Mouse (Mus musculus) lung, embryonic 16.5 days (tissue): ENCODE data around the gene Rpap3. TPM values are rescaled to one million over a fixed set of nuclear protein-coding genes. Genes with fewer than 3 reads are reported as not detected.

Source experiments
- ATAC-seq: fragments of 200-750 bp; cut with Nextera tagmentation; 2 replicates; pipeline ENCODE4 v1.8.0; 2017; ENCODE audit warnings: low read depth, mild to moderate bottlenecking, moderate library complexity
- H3K27ac ChIP-seq: fragments of 300-500 bp; sonication (generic); 2 replicates; pipeline ENCODE4 v1.5.1; 2014; ENCODE audit warnings: mild to moderate bottlenecking, control low read depth, low read length
- H3K27me3 ChIP-seq: fragments of 300-500 bp; sonication (generic); 2 replicates; pipeline ENCODE4 v1.6.1; 2014; ENCODE audit warnings: low read depth, low read length, mixed read lengths; ENCODE audit not compliant: control insufficient read depth, insufficient read depth
- H3K36me3 ChIP-seq: fragments of 300-500 bp; sonication (generic); 2 replicates; pipeline ENCODE4 v1.6.1; 2014; ENCODE audit warnings: low read length; ENCODE audit not compliant: control insufficient read depth, insufficient read depth
- H3K4me1 ChIP-seq: fragments of 300-500 bp; sonication (generic); replicated peaks from 2 replicates; pipeline ENCODE4 v1.6.1; 2014; ENCODE audit warnings: low read length, mixed read lengths; ENCODE audit not compliant: control insufficient read depth, insufficient read depth
- H3K4me2 ChIP-seq: fragments of 300-500 bp; sonication (generic); 2 replicates; pipeline ENCODE4 v1.6.1; 2014; ENCODE audit warnings: low read depth, low read length, control low read depth
- H3K4me3 ChIP-seq: fragments of 300-500 bp; sonication (generic); 2 replicates; pipeline ENCODE4 v1.5.1; 2014; ENCODE audit warnings: mild to moderate bottlenecking, low read length, control low read depth
- H3K9ac ChIP-seq: fragments of 300-500 bp; sonication (generic); 2 replicates; pipeline ENCODE4 v1.6.1; 2014; ENCODE audit warnings: low read length, control low read depth
- H3K9me3 ChIP-seq: fragments of 300-500 bp; sonication (generic); 2 replicates; pipeline ENCODE4 v1.6.1; 2016; ENCODE audit warnings: low read length; ENCODE audit not compliant: control insufficient read depth
- WGBS: fragments of 180-500 bp; shearing (Covaris S2); extraction: QIAGEN DNeasy Blood & Tissue Kit; methylation state at CpG from one replicate; pipeline ENCODE4 v1.1.7; 2014; 5-methylcytosine and 5-hydroxymethylcytosine counted together
- polyA plus RNA-seq: library from polyadenylated mRNA; unstranded; fragments of >200 nt; fragmentation: Nextera tagmentation; extraction: Ambion mirVana; gene quantifications from 2 replicates; pipeline ENCODE4 v1.2.1, GENCODE M21; 2015

Gene Rpap3
- polyA plus RNA-seq, 1 experiment from 2014 or later, result 25.2 TPM

GRCm38 (mm10) chr15:97748309-97748708 is 42.7 kb upstream of the Rpap3 start:
- Histone ChIP-seq H3K36me3 (peaks cover 3% of the 10 kb centered on the region; the same call in 1 of the 2 replicates), H3K27me3 (no peaks in the 10 kb centered on the region), H3K4me3 (no peak overlapping the region), H3K4me2 (no peak overlapping the region), H3K9ac (no peak overlapping the region), H3K27ac (no peak overlapping the region), H3K9me3 (no peaks in the 10 kb centered on the region), H3K4me1 (peaks cover 14% of the 10 kb centered on the region)
- 58% methylated on average over 10 of the region's 10 CpGs for WGBS
- no peak for ATAC-seq

- H3K27me3 ChIP-seq, result no peaks in the 10 kb centered on the region
- peaks cover 14% of the 10 kb centered on the region for H3K4me1 ChIP-seq
- H3K9me3 ChIP-seq, result no peaks in the 10 kb centered on the region
- H3K4me3 ChIP-seq, result no peak overlapping the region
- peaks cover 3% of the 10 kb centered on the region; the same call in 1 of the 2 replicates for H3K36me3 ChIP-seq
- no peak overlapping the region for H3K9ac ChIP-seq
- no peak for ATAC-seq
- 82% methylated on average over 4 of the region's 4 CpGs for WGBS
- no peak overlapping the region for H3K27ac ChIP-seq
- H3K4me2 ChIP-seq, result no peak overlapping the region
Measured at GRCm38 (mm10) chr15:97747486-97747885, 41.9 kb upstream of the Rpap3 start.

- Histone ChIP-seq H3K9ac (no peak overlapping the region), H3K4me1 (peaks cover 14% of the 10 kb centered on the region), H3K27me3 (no peaks in the 10 kb centered on the region), H3K27ac (no peak overlapping the region), H3K36me3 (peaks cover 3% of the 10 kb centered on the region; the same call in 1 of the 2 replicates), H3K4me2 (no peak overlapping the region), H3K9me3 (no peaks in the 10 kb centered on the region), H3K4me3 (no peak overlapping the region)
- ATAC-seq, result no peak
- 87% methylated on average over 24 of the region's 24 CpGs for WGBS
Measured at GRCm38 (mm10) chr15:97746748-97747147, 41.1 kb upstream of the Rpap3 start.

DNA sequence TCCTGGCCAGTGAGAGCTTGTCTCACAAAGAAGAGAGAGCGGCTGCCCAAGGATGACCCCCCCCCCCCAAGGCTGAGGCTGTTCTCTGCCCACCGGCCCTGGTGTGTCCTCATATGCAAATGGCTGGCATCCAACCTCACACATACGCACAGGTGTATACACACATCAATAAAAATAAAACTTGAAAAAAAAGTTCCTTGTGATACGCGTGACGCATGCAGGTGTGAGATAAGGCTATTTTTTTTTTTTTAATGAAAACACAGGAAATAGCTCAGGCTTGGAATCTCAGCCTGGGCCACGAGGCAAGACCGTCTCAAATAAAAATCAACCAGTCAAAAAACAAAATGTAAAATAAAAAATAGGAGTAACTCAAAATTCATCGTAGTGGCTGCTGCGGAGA is 40.7 kb upstream of the Rpap3 start:
- 84% methylated on average over 10 of the region's 10 CpGs for WGBS
- Histone ChIP-seq H3K9me3 (no peaks in the 10 kb centered on the region), H3K27me3 (no peaks in the 10 kb centered on the region), H3K4me2 (no peak overlapping the region), H3K27ac (no peak overlapping the region), H3K36me3 (peaks cover 3% of the 10 kb centered on the region; the same call in 1 of the 2 replicates), H3K9ac (no peak overlapping the region), H3K4me3 (no peak overlapping the region), H3K4me1 (peaks cover 14% of the 10 kb centered on the region)
- ATAC-seq, result no peak

- Histone ChIP-seq H3K9me3 (no peaks in the 10 kb centered on the region), H3K4me2 (no peak overlapping the region), H3K27ac (no peak overlapping the region), H3K4me1 (peaks cover 5% of the 10 kb centered on the region), H3K9ac (no peak overlapping the region), H3K27me3 (no peaks in the 10 kb centered on the region), H3K4me3 (no peak overlapping the region), H3K36me3 (peaks cover 3% of the 10 kb centered on the region; the same call in 1 of the 2 replicates)
- 50% methylated on average over 10 of the region's 10 CpGs for WGBS
- peak; percentile 44; the same call in 1 of the 2 replicates for ATAC-seq
Measured at GRCm38 (mm10) chr15:97745331-97745730, 39.7 kb upstream of the Rpap3 start.

GRCm38 (mm10) chr15:97744930-97745329 is 39.3 kb upstream of the Rpap3 start:
- H3K4me1 ChIP-seq, result peaks cover under 1% of the 10 kb centered on the region
- no peak overlapping the region for H3K4me3 ChIP-seq
- H3K36me3 ChIP-seq, result peaks cover 3% of the 10 kb centered on the region; the same call in 1 of the 2 replicates
- no peak overlapping the region for H3K9ac ChIP-seq
- 64% methylated on average over 10 of the region's 10 CpGs for WGBS
- ATAC-seq, result peak; percentile 26; the same call in 1 of the 2 replicates
- H3K27me3 ChIP-seq, result no peaks in the 10 kb centered on the region
- H3K27ac ChIP-seq, result no peak overlapping the region
- H3K4me2 ChIP-seq, result no peak overlapping the region
- H3K9me3 ChIP-seq, result no peaks in the 10 kb centered on the region

GRCm38 (mm10) chr15:97743961-97744525 is 38.4 kb upstream of the Rpap3 start:
- no peaks in the 10 kb centered on the region for H3K27me3 ChIP-seq
- H3K4me1 ChIP-seq, result no peaks in the 10 kb centered on the region
- 55% methylated on average over 12 of the region's 12 CpGs for WGBS
- no peak overlapping the region for H3K4me3 ChIP-seq
- ATAC-seq, result no peak
- H3K27ac ChIP-seq, result no peak overlapping the region
- H3K4me2 ChIP-seq, result no peak overlapping the region
- no peak overlapping the region for H3K9ac ChIP-seq
- no peaks in the 10 kb centered on the region for H3K9me3 ChIP-seq
- peaks cover 3% of the 10 kb centered on the region; the same call in 1 of the 2 replicates for H3K36me3 ChIP-seq

DNA sequence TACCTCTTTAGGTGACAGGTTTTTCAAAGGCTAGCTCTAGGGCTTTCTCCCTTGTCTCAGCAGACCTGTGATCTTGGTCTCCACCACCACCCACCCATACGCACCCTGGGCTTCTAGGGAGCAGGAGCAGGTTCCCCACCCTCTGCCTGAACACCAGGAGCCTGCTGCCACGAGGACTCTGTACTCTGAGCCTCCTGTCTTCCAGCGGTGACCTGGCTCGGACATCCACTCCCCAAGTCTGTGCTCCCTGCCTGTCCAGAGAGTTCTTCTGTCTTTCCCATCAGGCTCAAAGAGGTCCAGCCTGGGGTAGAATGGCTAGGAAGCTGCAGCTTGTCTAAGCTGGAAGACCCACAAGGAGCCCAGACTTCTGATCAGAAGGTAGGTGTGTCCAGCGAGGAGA is 37.6 kb upstream of the Rpap3 start:
- H3K27me3 ChIP-seq, result no peaks in the 10 kb centered on the region
- no peak overlapping the region for H3K27ac ChIP-seq
- H3K4me3 ChIP-seq, result no peak overlapping the region
- 81% methylated on average over 5 of the region's 5 CpGs for WGBS
- no peaks in the 10 kb centered on the region for H3K4me1 ChIP-seq
- H3K9ac ChIP-seq, result no peak overlapping the region
- no peaks in the 10 kb centered on the region for H3K9me3 ChIP-seq
- no peak for ATAC-seq
- peaks cover 3% of the 10 kb centered on the region; the same call in 1 of the 2 replicates for H3K36me3 ChIP-seq
- no peak overlapping the region for H3K4me2 ChIP-seq

GRCm38 (mm10) chr15:97742600-97742999 is 37.0 kb upstream of the Rpap3 start:
- Histone ChIP-seq H3K4me3 (no peak overlapping the region), H3K4me2 (no peak overlapping the region), H3K9me3 (no peaks in the 10 kb centered on the region), H3K9ac (no peak overlapping the region), H3K27me3 (no peaks in the 10 kb centered on the region), H3K27ac (no peak overlapping the region), H3K36me3 (peaks cover 3% of the 10 kb centered on the region; the same call in 1 of the 2 replicates), H3K4me1 (no peaks in the 10 kb centered on the region)
- no peak for ATAC-seq
- 72% methylated on average over 4 of the region's 4 CpGs for WGBS
